Mouse (Mus musculus): Measurements from ENCODE around the gene Bcl6b.

- TF ChIP-seq CTCF (IDR thresholded peaks at IDR 0.05; ENCODE audit: low read depth, low read length) (no peak), POLR2A (IDR thresholded peaks at IDR 0.05; ENCODE audit: insufficient read depth, low read length) (no peak)
Measured at GRCm38 (mm10) chr11:70214191-70214855, 15.3 kb downstream of the Bcl6b start.

All from ES-Bruce4 (cell line).